Mouse (Mus musculus) MEL (cell line): ENCODE data around the gene Oip5. TPM values are rescaled to one million over a fixed set of nuclear protein-coding genes. Genes with fewer than 3 reads are reported as not detected.

Experiments
- DNase-seq: peaks from one replicate; pipeline ENCODE4 v3.0.0; 2011; ENCODE audit warnings: low read depth, low spot score
- H3K27ac ChIP-seq: 2 replicates; pipeline ENCODE4 v1.5.1; 2012; ENCODE audit warnings: low read depth, mild to moderate bottlenecking, control low read depth, low read length, moderate library complexity; ENCODE audit not compliant: control insufficient read depth
- H3K27me3 ChIP-seq, 2 experiments: fragments of 150-350 bp in 1 of 2; sonication (generic) in 1 of 2; 2 replicates each; pipeline ENCODE4 v1.6.1; 2012; ENCODE audit warnings: low read length in 2 of 2, mild to moderate bottlenecking in 2 of 2, improper control_type of control experiment in 1 of 2, moderate library complexity in 1 of 2; ENCODE audit not compliant: insufficient read depth in 2 of 2, control insufficient read depth in 1 of 2
- H3K36me3 ChIP-seq, 2 experiments: 2 replicates each; pipeline ENCODE4 v1.6.1; 2012 to 2014; ENCODE audit warnings: low read length in 2 of 2, improper control_type of control experiment in 1 of 2, inconsistent platforms in 1 of 2, mild to moderate bottlenecking in 1 of 2; ENCODE audit not compliant: insufficient read depth in 2 of 2, control insufficient read depth in 1 of 2
- H3K4me1 ChIP-seq, 2 experiments: fragments of 150-350 bp in 1 of 2; sonication (generic) in 1 of 2; 2 replicates each; pipeline ENCODE4 v1.6.1; 2012; ENCODE audit warnings: low read length in 2 of 2, improper control_type of control experiment in 1 of 2, mild to moderate bottlenecking in 1 of 2; ENCODE audit not compliant: insufficient read depth in 2 of 2, control insufficient read depth in 1 of 2
- H3K4me3 ChIP-seq, 2 experiments: fragments of 150-350 bp in 1 of 2; sonication (generic) in 1 of 2; 2 replicates each; pipeline ENCODE4 v1.5.1; 2012; ENCODE audit warnings: low read depth in 2 of 2, low read length in 2 of 2, mild to moderate bottlenecking in 2 of 2, moderate library complexity in 2 of 2, control low read depth in 1 of 2, improper control_type of control experiment in 1 of 2; ENCODE audit not compliant: control insufficient read depth in 1 of 2, insufficient read depth in 1 of 2
- H3K79me2 ChIP-seq: 2 replicates; pipeline ENCODE4 v1.6.1; 2012; ENCODE audit warnings: mild to moderate bottlenecking, low read length, moderate library complexity; ENCODE audit not compliant: control insufficient read depth, poor library complexity, insufficient read depth
- H3K9ac ChIP-seq: 2 replicates; pipeline ENCODE4 v1.6.1; 2012; ENCODE audit warnings: low read depth, mild to moderate bottlenecking, control low read depth, low read length, moderate library complexity; ENCODE audit not compliant: control insufficient read depth, poor library complexity, severe bottlenecking
- H3K9me3 ChIP-seq: fragments of 150-350 bp; sonication (generic); replicated peaks from 2 replicates; pipeline ENCODE4 v1.6.1; 2012; ENCODE audit warnings: mild to moderate bottlenecking, low read length, improper control_type of control experiment, moderate library complexity; ENCODE audit not compliant: insufficient read depth
- BHLHE40 ChIP-seq: IDR thresholded peaks from 2 replicates; pipeline ENCODE4 v1.6.1; 2012; ENCODE audit warnings: low read depth, mild to moderate bottlenecking, inconsistent platforms, low read length, improper control_type of control experiment, borderline replicate concordance
- ELF1 ChIP-seq: IDR thresholded peaks from 2 replicates; pipeline ENCODE4 v1.6.1; 2014; ENCODE audit warnings: low read depth, mild to moderate bottlenecking, inconsistent platforms, low read length, improper control_type of control experiment, moderate library complexity
- ETS1 ChIP-seq: IDR thresholded peaks from 2 replicates; pipeline ENCODE4 v1.6.1; 2012; ENCODE audit warnings: low read depth, mild to moderate bottlenecking, inconsistent platforms, low read length, improper control_type of control experiment, moderate library complexity
- GABPA ChIP-seq: IDR thresholded peaks from 2 replicates; pipeline ENCODE4 v1.6.1; 2012; ENCODE audit warnings: low read depth, mild to moderate bottlenecking, inconsistent platforms, low read length, improper control_type of control experiment, moderate library complexity
- GATA1 ChIP-seq: IDR thresholded peaks from 2 replicates; pipeline ENCODE4 v1.6.1; 2011; ENCODE audit warnings: low read depth, low read length, improper control_type of control experiment
- JUND ChIP-seq: IDR thresholded peaks from 2 replicates; pipeline ENCODE4 v1.6.1; 2011; ENCODE audit warnings: low read depth, mild to moderate bottlenecking, improper control_type of control experiment, low read length
- MAX ChIP-seq: IDR thresholded peaks from 2 replicates; pipeline ENCODE4 v1.6.1; 2011; ENCODE audit warnings: low read length, improper control_type of control experiment
- MAZ ChIP-seq: IDR thresholded peaks from 2 replicates; pipeline ENCODE4 v1.6.1; 2012; ENCODE audit warnings: low read depth, mild to moderate bottlenecking, inconsistent platforms, low read length, improper control_type of control experiment
- MEF2A ChIP-seq: IDR thresholded peaks from 2 replicates; pipeline ENCODE4 v1.6.1; 2014; ENCODE audit warnings: low read depth, mild to moderate bottlenecking, inconsistent platforms, low read length, improper control_type of control experiment; ENCODE audit not compliant: poor library complexity, insufficient replicate concordance, severe bottlenecking; ENCODE audit errors: extremely low read depth
- MYB ChIP-seq: IDR thresholded peaks from 2 replicates; pipeline ENCODE4 v1.6.1; 2011; ENCODE audit warnings: mild to moderate bottlenecking, low read depth, low read length, improper control_type of control experiment
- MYC ChIP-seq: IDR thresholded peaks from 2 replicates; pipeline ENCODE4 v1.6.1; 2011; ENCODE audit warnings: low read depth, mild to moderate bottlenecking, low read length, improper control_type of control experiment, moderate library complexity
- NELFE ChIP-seq: IDR thresholded peaks from 2 replicates; pipeline ENCODE4 v1.6.1; 2011; ENCODE audit warnings: low read depth, low read length, improper control_type of control experiment
- NRF1 ChIP-seq: IDR thresholded peaks from 2 replicates; pipeline ENCODE4 v1.6.1; 2014; ENCODE audit warnings: low read depth, mild to moderate bottlenecking, inconsistent platforms, low read length, improper control_type of control experiment, moderate library complexity; ENCODE audit not compliant: poor library complexity, insufficient read depth, severe bottlenecking
- POLR2AphosphoS2 ChIP-seq: IDR thresholded peaks from 2 replicates; pipeline ENCODE4 v1.6.1; 2011; ENCODE audit warnings: low read length, improper control_type of control experiment
- POLR2AphosphoS5 ChIP-seq: IDR thresholded peaks from 2 replicates; pipeline ENCODE4 v1.6.1; 2012; ENCODE audit warnings: low read depth, borderline replicate concordance, mild to moderate bottlenecking, inconsistent platforms, low read length, moderate library complexity, mixed read lengths
- RCOR1 ChIP-seq: IDR thresholded peaks from 2 replicates; pipeline ENCODE4 v1.6.1; 2012; ENCODE audit warnings: low read depth, mild to moderate bottlenecking, inconsistent platforms, low read length, improper control_type of control experiment
- TAL1 ChIP-seq: IDR thresholded peaks from 2 replicates; pipeline ENCODE4 v1.6.1; 2012; ENCODE audit warnings: mild to moderate bottlenecking, inconsistent platforms, low read length, moderate library complexity, mixed read lengths
- TBP ChIP-seq: IDR thresholded peaks from 2 replicates; pipeline ENCODE4 v1.8.0; 2011; ENCODE audit warnings: low read depth, low read length, improper control_type of control experiment
- TCF12 ChIP-seq: IDR thresholded peaks from 2 replicates; pipeline ENCODE4 v1.6.1; 2014; ENCODE audit warnings: low read depth, mild to moderate bottlenecking, inconsistent platforms, low read length, improper control_type of control experiment, moderate library complexity
- UBTF ChIP-seq: IDR thresholded peaks from 2 replicates; pipeline ENCODE4 v1.6.1; 2012; ENCODE audit warnings: low read depth, mild to moderate bottlenecking, inconsistent platforms, low read length, improper control_type of control experiment, moderate library complexity, borderline replicate concordance; ENCODE audit not compliant: insufficient read depth
- USF1 ChIP-seq: IDR thresholded peaks from 2 replicates; pipeline ENCODE4 v1.6.1; 2014; ENCODE audit warnings: low read depth, mild to moderate bottlenecking, inconsistent platforms, low read length, improper control_type of control experiment, moderate library complexity
- USF2 ChIP-seq, 2 experiments: IDR thresholded peaks; 2 replicates each; pipeline ENCODE4 v1.6.1; 2011 to 2012; ENCODE audit warnings: improper control_type of control experiment in 2 of 2, low read length in 2 of 2, borderline replicate concordance in 1 of 2, inconsistent platforms in 1 of 2, low read depth in 1 of 2, mild to moderate bottlenecking in 1 of 2; ENCODE audit not compliant: insufficient read depth in 1 of 2
- ZC3H11A ChIP-seq: IDR thresholded peaks from 2 replicates; pipeline ENCODE4 v1.6.1; 2012; ENCODE audit warnings: low read depth, mild to moderate bottlenecking, inconsistent platforms, low read length, improper control_type of control experiment
- ZKSCAN1 ChIP-seq: IDR thresholded peaks from 2 replicates; pipeline ENCODE4 v1.6.1; 2012; ENCODE audit warnings: low read depth, mild to moderate bottlenecking, inconsistent platforms, low read length, improper control_type of control experiment, moderate library complexity
- ZMIZ1 ChIP-seq: IDR thresholded peaks from 2 replicates; pipeline ENCODE4 v1.6.1; 2012; ENCODE audit warnings: low read depth, mild to moderate bottlenecking, inconsistent platforms, low read length, improper control_type of control experiment, moderate library complexity
- ZNF384 ChIP-seq: IDR thresholded peaks from 2 replicates; pipeline ENCODE4 v1.6.1; 2012; ENCODE audit warnings: low read depth, mild to moderate bottlenecking, inconsistent platforms, low read length, improper control_type of control experiment
- polyA plus RNA-seq, 2 experiments: library from polyadenylated mRNA; stranded (reverse) in 1 of 2; unstranded in 1 of 2; fragments of >175 nt in 1 of 2; fragments of >200 nt in 1 of 2; gene quantifications; 2 replicates each; pipeline versions ENCODE4 v1.2.1 to v1.2.4; 2012; ENCODE audit warnings: low replicate concordance in 2 of 2, low read depth in 1 of 2; ENCODE audit not compliant: insufficient read length in 2 of 2, insufficient read depth in 1 of 2, missing spikeins in 1 of 2
- total RNA-seq: library from RNA; depleted of rRNA; stranded (reverse); fragments of 300-350 nt; gene quantifications from 2 replicates; pipeline ENCODE4 v1.2.3, GENCODE M21; 2012

Gene Oip5
- total and polyA plus RNA-seq, 3 experiments, result 18.1 to 29.6 TPM; not detected in 1

- no peak for TF ChIP-seq USF2 (IDR thresholded peaks at IDR 0.05; ENCODE audit: borderline replicate concordance in 1 of 2, insufficient read depth in 1 of 2, low read depth in 1 of 2, low read length in 2 of 2)
- no peak for TF ChIP-seq BHLHE40
- TF ChIP-seq TAL1, result no peak
- peak; percentile 85 for TF ChIP-seq ZMIZ1
- TF ChIP-seq JUND, result peak; percentile 88; the same call in 1 of the 2 replicates
- peak; percentile 87 for TF ChIP-seq TCF12
- TF ChIP-seq POLR2AphosphoS2, result peak; percentile 84
- TF ChIP-seq ELF1, result peak; percentile 86
- 0 out of 2 replicates have a peak, but pooled peaks have one; percentile 43 for TF ChIP-seq MYC
- TF ChIP-seq RCOR1, result peak; percentile 55; the same call in 1 of the 2 replicates
- TF ChIP-seq GATA1, result peak; percentile 36; the same call in 1 of the 2 replicates
- TF ChIP-seq NRF1, result 0 out of 2 replicates have a peak, but pooled peaks have one; percentile 15
- peak; percentile 95 for TF ChIP-seq TBP
- TF ChIP-seq MAZ, result peak; percentile 78; the same call in 1 of the 2 replicates
- peak; percentile 69; the same call in 1 of the 2 replicates for TF ChIP-seq ETS1
- TF ChIP-seq, all 39 proteins: peak for 24
These were observed 44.2 kb upstream of the Oip5 start, which contains the start of gene Ndufaf1 (continued) for GRCm38 (mm10) chr2:119662220-119663182.

GRCm38 (mm10) chr2:119644254-119644653, 26.0 kb upstream of the Oip5 start:
- H3K9me3 ChIP-seq, result no peaks in the 10 kb centered on the region
- H3K4me1 ChIP-seq, result peaks cover 9 to 17% of the 10 kb centered on the region in 2 experiments
- TF ChIP-seq NRF1 (no peak), POLR2AphosphoS2 (no peak), ZC3H11A (no peak), GATA1 (no peak), POLR2AphosphoS5 (no peak), UBTF (no peak), MAX (no peak), JUND (no peak), MYB (no peak), ZKSCAN1 (no peak), GABPA (no peak), NELFE (no peak), ZNF384 (no peak), MEF2A (no peak), MAZ (no peak), TAL1 (no peak), USF1 (no peak)
- no peak overlapping the region for H3K4me3 ChIP-seq
- H3K36me3 ChIP-seq, result peaks cover 10 to 25% of the 10 kb centered on the region in 2 experiments
- H3K27ac ChIP-seq, result no peak overlapping the region
- no peaks in the 10 kb centered on the region for H3K79me2 ChIP-seq
- H3K27me3 ChIP-seq, result no peaks in the 10 kb centered on the region
- DNase-seq, result no peak
- H3K9ac ChIP-seq, result no peak overlapping the region
